Mouse (Mus musculus) liver, embryonic 12.5 days (tissue): ENCODE measurements around the gene Fam160a1. TPM values are rescaled to one million over a fixed set of nuclear protein-coding genes. Genes with fewer than 3 reads are reported as not detected.

Source experiments
- ATAC-seq: fragments of 200-750 bp; cut with Nextera tagmentation; 2 replicates; pipeline ENCODE4 v1.8.0; 2017; ENCODE audit warnings: moderate number of reproducible peaks, mild to moderate bottlenecking, moderate library complexity
- H3K27ac ChIP-seq: fragments of 300-500 bp; sonication (generic); 2 replicates; pipeline ENCODE4 v1.5.1; 2016; ENCODE audit warnings: mild to moderate bottlenecking
- H3K27me3 ChIP-seq: fragments of 300-500 bp; sonication (generic); replicated peaks from 2 replicates; pipeline ENCODE4 v1.6.1; 2016; ENCODE audit warnings: mild to moderate bottlenecking, moderate library complexity
- H3K36me3 ChIP-seq: fragments of 300-500 bp; sonication (generic); 2 replicates; pipeline ENCODE4 v1.6.1; 2016; ENCODE audit warnings: mild to moderate bottlenecking, moderate library complexity
- H3K4me1 ChIP-seq: fragments of 300-500 bp; sonication (generic); 2 replicates; pipeline ENCODE4 v1.6.1; 2016
- H3K4me2 ChIP-seq: fragments of 300-500 bp; sonication (generic); 2 replicates; pipeline ENCODE4 v1.6.1; 2016; ENCODE audit warnings: mild to moderate bottlenecking, moderate library complexity
- H3K4me3 ChIP-seq: fragments of 300-500 bp; sonication (generic); 2 replicates; pipeline ENCODE4 v1.5.1; 2016; ENCODE audit warnings: mild to moderate bottlenecking, moderate library complexity
- H3K9ac ChIP-seq: fragments of 300-500 bp; sonication (generic); 2 replicates; pipeline ENCODE4 v1.6.1; 2016; ENCODE audit warnings: mild to moderate bottlenecking, moderate library complexity
- H3K9me3 ChIP-seq: fragments of 300-500 bp; sonication (generic); replicated peaks from 2 replicates; pipeline ENCODE4 v1.6.1; 2016; ENCODE audit warnings: mild to moderate bottlenecking, moderate library complexity
- WGBS: fragments of 180-500 bp; shearing (Covaris S2); methylation state at CpG from one replicate; pipeline ENCODE4 v1.1.7; 2016; ENCODE audit not compliant: insufficient replicate concordance; 5-methylcytosine and 5-hydroxymethylcytosine counted together
- polyA plus RNA-seq: library from polyadenylated mRNA; unstranded; fragments of >200 nt; fragmentation: Nextera tagmentation; extraction: Ambion mirVana; gene quantifications from 2 replicates; pipeline ENCODE4 v1.2.1, GENCODE M21; 2016

Gene Fam160a1
- polyA plus RNA-seq, 1 experiment from 2014 or later = 0.44 TPM

DNA sequence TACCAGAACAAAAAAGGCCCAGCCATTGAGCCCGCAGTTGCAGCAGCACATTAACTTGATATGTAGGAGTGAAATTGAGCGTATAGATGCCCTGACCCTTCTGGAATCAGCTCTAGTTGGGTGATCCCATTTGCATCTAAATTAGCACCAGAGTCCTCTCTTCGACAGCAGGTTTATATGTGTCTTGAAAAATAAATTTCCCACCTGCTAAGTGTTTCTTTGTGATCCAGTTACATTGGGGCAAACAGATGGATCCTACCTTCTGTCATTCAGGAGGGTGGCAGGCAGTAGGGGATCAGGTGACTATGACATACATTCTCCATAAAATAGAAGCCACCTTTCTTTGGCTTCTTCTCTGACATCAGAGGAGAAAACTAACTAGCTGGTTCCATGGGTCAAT lies 122.0 kb downstream of the Fam160a1 start:
- Histone ChIP-seq H3K27ac (no peak overlapping the region), H3K4me3 (no peak overlapping the region), H3K4me2 (no peak overlapping the region), H3K4me1 (no peaks in the 10 kb centered on the region), H3K36me3 (no peaks in the 10 kb centered on the region), H3K27me3 (peaks cover 3% of the 10 kb centered on the region; the same call in 1 of the 2 replicates), H3K9me3 (no peaks in the 10 kb centered on the region), H3K9ac (no peak overlapping the region)
- ATAC-seq = no peak
- WGBS = 71% methylated on average over 3 of the region's 3 CpGs

DNA sequence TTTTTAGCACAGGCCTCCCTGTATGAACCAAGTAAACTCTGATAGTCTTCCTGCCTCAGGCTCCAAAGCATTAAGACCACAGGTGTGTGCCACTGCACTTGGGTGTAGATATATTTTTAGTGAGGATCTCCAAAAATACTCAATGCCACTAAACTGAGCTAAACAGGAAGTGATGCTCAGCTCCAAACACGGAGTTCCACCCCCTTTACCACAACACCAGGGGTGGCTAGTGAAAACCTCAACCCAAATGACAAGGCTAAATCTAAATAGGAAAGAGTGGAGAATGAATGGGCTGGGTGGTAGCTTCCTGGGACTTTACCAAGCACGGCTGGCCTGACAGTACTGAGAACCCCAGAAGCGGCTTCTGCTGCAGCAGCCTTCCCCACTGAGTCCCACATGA lies 124.1 kb downstream of the Fam160a1 start:
- Histone ChIP-seq H3K27me3 (peaks cover 6% of the 10 kb centered on the region; the same call in 1 of the 2 replicates), H3K4me3 (no peak overlapping the region), H3K27ac (no peak overlapping the region), H3K4me2 (no peak overlapping the region), H3K36me3 (no peaks in the 10 kb centered on the region), H3K4me1 (no peaks in the 10 kb centered on the region), H3K9ac (no peak overlapping the region), H3K9me3 (no peaks in the 10 kb centered on the region)
- ATAC-seq = no peak
- 15% methylated on average over 3 of the region's 3 CpGs for WGBS

DNA sequence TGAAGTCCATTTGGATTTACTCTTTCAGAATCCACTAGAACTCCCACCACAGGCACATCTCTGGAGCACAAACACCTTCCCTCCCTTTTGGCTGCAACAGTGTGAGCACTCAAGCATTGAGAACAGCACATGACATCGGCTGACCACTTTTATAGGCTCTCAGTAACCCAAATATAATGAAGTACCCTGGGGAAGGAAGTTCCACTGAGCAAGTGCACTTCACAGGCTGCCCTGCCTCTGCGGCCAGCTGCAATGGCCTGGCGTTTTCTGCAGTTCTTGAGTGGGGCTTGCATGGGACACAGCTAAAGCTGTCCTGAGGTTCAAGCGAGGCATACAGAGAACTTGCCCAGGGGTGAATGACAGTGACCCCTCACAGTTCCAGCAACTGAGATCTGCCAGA lies 126.0 kb downstream of the Fam160a1 start:
- 60% methylated on average over 4 of the region's 4 CpGs for WGBS
- H3K9ac ChIP-seq = no peak overlapping the region
- H3K36me3 ChIP-seq = no peaks in the 10 kb centered on the region
- H3K9me3 ChIP-seq = no peaks in the 10 kb centered on the region
- H3K4me1 ChIP-seq = no peaks in the 10 kb centered on the region
- H3K4me3 ChIP-seq = no peak overlapping the region
- peaks cover 6% of the 10 kb centered on the region; the same call in 1 of the 2 replicates for H3K27me3 ChIP-seq
- H3K4me2 ChIP-seq = no peak overlapping the region
- no peak overlapping the region for H3K27ac ChIP-seq
- ATAC-seq = no peak

DNA sequence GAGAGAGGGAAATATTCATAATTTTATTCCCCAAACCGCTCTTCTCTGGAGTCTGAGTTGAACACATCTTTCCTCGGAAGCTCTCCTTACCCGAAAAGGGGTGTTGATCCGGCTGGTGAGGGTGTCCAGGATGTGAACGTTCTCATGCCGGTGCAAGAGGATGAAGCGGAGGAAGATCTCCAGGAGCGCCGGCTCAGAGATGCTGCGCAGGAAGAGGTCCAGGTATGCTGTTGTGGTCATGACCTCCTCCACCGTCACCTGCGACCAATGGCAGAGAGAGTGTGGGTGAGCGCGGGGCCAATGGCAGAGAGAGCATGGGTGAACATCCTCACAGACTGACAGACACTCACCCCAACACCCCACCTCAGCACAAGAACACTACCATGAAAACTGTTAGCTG lies 128.8 kb downstream of the Fam160a1 start:
- no peak for ATAC-seq
- H3K36me3 ChIP-seq = no peaks in the 10 kb centered on the region
- no peak overlapping the region for H3K9ac ChIP-seq
- no peak overlapping the region for H3K4me2 ChIP-seq
- H3K9me3 ChIP-seq = no peaks in the 10 kb centered on the region
- H3K4me3 ChIP-seq = no peak overlapping the region
- 76% methylated on average over 14 of the region's 14 CpGs for WGBS
- H3K27ac ChIP-seq = no peak overlapping the region
- H3K27me3 ChIP-seq = peaks cover 6% of the 10 kb centered on the region; the same call in 1 of the 2 replicates
- H3K4me1 ChIP-seq = no peaks in the 10 kb centered on the region

DNA sequence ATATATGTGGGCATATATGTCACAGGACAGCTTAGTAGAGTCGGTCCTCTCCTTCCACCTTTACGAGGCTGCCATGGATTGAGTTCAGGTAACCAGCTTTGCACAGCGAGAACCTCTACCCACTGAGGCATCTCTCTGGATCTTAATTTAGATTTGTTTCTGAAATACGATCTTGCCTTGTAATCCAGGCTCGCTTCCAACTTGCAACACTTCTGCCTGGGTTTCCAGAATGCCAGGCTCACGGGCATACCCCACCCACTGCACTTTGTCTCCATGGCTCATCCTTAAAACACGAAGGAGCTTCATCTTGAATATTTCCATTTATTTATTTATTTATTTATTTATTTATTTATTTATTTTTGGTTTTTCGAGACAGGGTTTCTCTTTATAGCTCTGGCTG lies 131.8 kb downstream of the Fam160a1 start:
- Histone ChIP-seq H3K27ac (no peak overlapping the region), H3K9ac (no peak overlapping the region), H3K9me3 (no peaks in the 10 kb centered on the region), H3K36me3 (no peaks in the 10 kb centered on the region), H3K4me3 (no peak overlapping the region), H3K4me1 (peaks cover 5% of the 10 kb centered on the region; the same call in 1 of the 2 replicates), H3K4me2 (no peak overlapping the region), H3K27me3 (peaks cover 6% of the 10 kb centered on the region; the same call in 1 of the 2 replicates)
- ATAC-seq = no peak
- WGBS = 72% methylated on average over 8 of the region's 8 CpGs

DNA sequence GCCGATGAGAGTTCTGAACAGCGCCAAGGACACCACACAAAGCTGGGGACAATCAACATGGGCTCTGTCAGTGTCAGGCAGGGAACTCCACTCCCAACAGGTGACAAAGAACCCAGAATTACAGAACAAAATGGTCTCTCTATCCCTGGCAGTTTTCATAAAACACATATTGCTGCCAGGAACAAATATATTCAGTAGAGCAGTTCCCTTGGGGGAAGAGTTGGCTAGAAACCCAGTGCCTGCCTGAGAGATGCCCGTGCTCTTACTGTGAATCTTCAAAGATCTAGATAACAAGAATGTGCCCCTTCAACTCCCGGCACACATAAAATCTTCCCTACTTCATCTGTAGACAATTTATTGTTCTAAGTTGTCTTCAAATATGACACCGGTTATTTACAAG lies 133.5 kb downstream of the Fam160a1 start:
- no peaks in the 10 kb centered on the region for H3K9me3 ChIP-seq
- H3K9ac ChIP-seq = no peak overlapping the region
- 75% methylated on average over 5 of the region's 5 CpGs for WGBS
- no peak overlapping the region for H3K4me2 ChIP-seq
- no peak overlapping the region for H3K27ac ChIP-seq
- peaks cover 4% of the 10 kb centered on the region; the same call in 1 of the 2 replicates for H3K27me3 ChIP-seq
- no peaks in the 10 kb centered on the region for H3K36me3 ChIP-seq
- no peak for ATAC-seq
- peaks cover 15% of the 10 kb centered on the region for H3K4me1 ChIP-seq
- H3K4me3 ChIP-seq = no peak overlapping the region

DNA sequence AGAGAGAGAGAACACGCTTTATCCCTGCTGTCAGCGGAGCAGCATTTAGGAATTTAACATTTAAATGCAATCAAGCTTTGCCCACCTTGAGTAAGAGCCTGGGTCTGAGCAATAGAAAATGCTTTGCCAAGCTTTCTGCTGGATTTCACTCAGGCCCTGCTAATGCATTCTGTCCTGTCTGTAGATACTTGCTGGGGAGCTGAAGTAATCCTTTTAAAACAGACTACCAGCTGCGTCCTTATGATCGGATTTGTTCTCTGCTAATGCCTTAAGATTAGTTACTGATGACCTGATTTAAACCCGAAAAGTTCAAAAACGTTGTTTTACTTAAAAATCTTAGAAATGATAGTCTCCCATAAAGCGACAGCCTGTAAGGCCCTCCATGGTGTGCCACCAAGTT lies 136.0 kb downstream of the Fam160a1 start:
- Histone ChIP-seq H3K36me3 (no peaks in the 10 kb centered on the region), H3K4me3 (no peak overlapping the region), H3K9ac (no peak overlapping the region), H3K27ac (no peak overlapping the region), H3K9me3 (no peaks in the 10 kb centered on the region), H3K27me3 (peaks cover 16% of the 10 kb centered on the region; the same call in 1 of the 2 replicates), H3K4me2 (no peak overlapping the region), H3K4me1 (peaks cover 15% of the 10 kb centered on the region)
- 74% methylated on average over 7 of the region's 7 CpGs for WGBS
- ATAC-seq = no peak

DNA sequence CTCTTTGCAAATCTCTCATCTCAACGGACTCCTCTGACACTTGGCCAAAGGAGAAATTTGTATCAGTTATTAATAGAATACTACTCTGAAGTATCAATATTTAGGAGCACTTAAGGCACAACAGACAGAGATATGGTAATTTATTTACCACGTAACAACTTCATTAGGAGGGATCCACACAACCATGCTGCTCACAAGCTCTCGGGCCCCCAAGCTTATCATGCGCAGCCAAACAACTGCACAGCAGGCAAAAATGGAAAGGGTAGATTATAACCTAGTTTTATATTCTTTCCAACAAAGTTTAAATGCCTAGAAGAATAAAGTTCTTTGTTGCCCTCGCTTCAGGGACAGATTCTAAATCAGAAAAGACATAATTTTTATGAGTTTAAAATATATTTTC lies 137.1 kb downstream of the Fam160a1 start:
- 50% methylated on average over 5 of the region's 5 CpGs for WGBS
- no peak overlapping the region for H3K4me3 ChIP-seq
- peaks cover 17% of the 10 kb centered on the region; the same call in 1 of the 2 replicates for H3K27me3 ChIP-seq
- H3K9ac ChIP-seq = no peak overlapping the region
- H3K4me1 ChIP-seq = peaks cover 15% of the 10 kb centered on the region
- peak overlapping the region; percentile 44 for H3K4me2 ChIP-seq
- H3K27ac ChIP-seq = no peak overlapping the region
- H3K9me3 ChIP-seq = no peaks in the 10 kb centered on the region
- no peaks in the 10 kb centered on the region for H3K36me3 ChIP-seq
- ATAC-seq = peak; percentile 70

DNA sequence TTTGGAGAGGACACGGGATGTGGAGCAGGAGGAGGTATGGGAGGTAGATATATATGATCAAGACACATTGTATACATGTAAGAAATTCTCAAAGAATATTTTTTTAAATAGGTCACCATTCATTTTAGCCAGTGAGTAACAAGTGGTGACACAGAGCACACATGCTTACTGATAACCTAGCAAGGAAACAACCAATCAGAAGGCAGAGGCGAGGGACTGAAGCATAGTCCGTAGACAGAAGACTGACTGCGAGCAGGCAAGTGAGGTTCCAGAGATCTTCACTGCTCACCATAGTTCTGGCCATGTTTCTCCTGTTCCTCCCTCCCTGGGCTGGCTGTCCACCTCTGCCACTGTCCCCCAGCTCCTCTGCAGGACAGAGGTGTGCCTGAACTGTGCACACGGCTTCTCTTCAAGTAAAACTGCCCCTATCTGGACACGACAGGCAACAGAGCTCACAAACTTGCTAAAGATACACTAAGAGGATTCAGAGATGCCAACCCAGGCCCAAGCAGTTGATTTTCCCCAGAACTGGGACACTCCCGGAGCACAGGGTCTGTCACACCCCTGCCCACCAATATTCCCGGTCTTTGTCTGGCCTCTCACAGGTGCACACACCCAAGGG lies 137.7 kb downstream of the Fam160a1 start:
- WGBS = 56% methylated on average over 8 of the region's 8 CpGs
- H3K9ac ChIP-seq = peak overlapping the region; percentile 19; the same call in 1 of the 2 replicates
- H3K27ac ChIP-seq = no peak overlapping the region
- peak overlapping the region; percentile 44 for H3K4me2 ChIP-seq
- ATAC-seq = peak; percentile 78
- H3K9me3 ChIP-seq = no peaks in the 10 kb centered on the region
- H3K36me3 ChIP-seq = no peaks in the 10 kb centered on the region
- peaks cover 15% of the 10 kb centered on the region for H3K4me1 ChIP-seq
- H3K27me3 ChIP-seq = peaks cover 17% of the 10 kb centered on the region; the same call in 1 of the 2 replicates
- no peak overlapping the region for H3K4me3 ChIP-seq

DNA sequence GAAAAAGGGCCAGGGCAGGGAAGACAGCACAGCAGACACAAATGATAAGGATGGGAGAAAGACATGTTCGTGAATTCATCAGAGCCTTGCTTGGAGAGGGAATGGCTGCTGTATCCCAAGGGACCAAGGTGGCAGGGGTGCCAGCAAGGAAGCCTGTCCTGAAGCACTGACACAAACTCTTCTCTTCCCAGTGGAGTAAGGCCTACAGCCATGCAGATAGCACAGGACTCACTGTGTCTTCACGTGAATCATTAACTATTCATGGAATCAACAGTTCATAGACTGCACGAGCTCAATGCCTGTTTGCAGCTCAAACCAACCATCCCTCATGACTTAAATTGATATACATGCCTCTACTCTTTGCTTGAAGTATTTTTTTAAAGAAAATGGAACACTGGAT lies 139.1 kb downstream of the Fam160a1 start:
- Histone ChIP-seq H3K4me2 (no peak overlapping the region), H3K4me3 (no peak overlapping the region), H3K27me3 (peaks cover 17% of the 10 kb centered on the region; the same call in 1 of the 2 replicates), H3K27ac (no peak overlapping the region), H3K36me3 (no peaks in the 10 kb centered on the region), H3K4me1 (peaks cover 15% of the 10 kb centered on the region), H3K9ac (no peak overlapping the region), H3K9me3 (no peaks in the 10 kb centered on the region)
- ATAC-seq = no peak
- WGBS = 65% methylated on average over 3 of the region's 3 CpGs

DNA sequence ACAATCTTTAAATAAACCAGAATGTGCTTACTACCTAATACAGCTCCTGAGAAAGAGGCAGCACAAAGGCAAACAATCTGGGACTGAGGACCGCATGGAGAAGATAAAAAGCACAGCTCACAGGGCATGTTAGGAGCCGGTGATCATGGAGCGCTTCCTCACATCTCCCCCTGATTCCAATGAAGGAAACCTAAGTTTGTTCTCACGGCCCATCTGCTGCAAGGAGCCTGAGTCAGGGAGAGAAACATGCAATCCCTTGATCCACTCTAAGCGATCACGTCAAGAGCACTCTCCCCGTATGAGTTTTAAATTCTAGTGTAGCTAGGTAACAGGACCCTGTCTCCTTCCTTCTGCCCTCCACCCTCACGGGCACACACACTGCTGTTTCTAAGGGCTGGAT lies 140.0 kb downstream of the Fam160a1 start:
- 67% methylated on average over 8 of the region's 8 CpGs for whole genome bisulfite sequencing
- H3K36me3 ChIP-seq = no peaks in the 10 kb centered on the region
- H3K27me3 ChIP-seq = peaks cover 17% of the 10 kb centered on the region; the same call in 1 of the 2 replicates
- no peaks in the 10 kb centered on the region for H3K9me3 ChIP-seq
- peaks cover 15% of the 10 kb centered on the region for H3K4me1 ChIP-seq
- no peak overlapping the region for H3K27ac ChIP-seq
- H3K4me2 ChIP-seq = no peak overlapping the region
- no peak for ATAC-seq
- H3K4me3 ChIP-seq = no peak overlapping the region
- no peak overlapping the region for H3K9ac ChIP-seq

DNA sequence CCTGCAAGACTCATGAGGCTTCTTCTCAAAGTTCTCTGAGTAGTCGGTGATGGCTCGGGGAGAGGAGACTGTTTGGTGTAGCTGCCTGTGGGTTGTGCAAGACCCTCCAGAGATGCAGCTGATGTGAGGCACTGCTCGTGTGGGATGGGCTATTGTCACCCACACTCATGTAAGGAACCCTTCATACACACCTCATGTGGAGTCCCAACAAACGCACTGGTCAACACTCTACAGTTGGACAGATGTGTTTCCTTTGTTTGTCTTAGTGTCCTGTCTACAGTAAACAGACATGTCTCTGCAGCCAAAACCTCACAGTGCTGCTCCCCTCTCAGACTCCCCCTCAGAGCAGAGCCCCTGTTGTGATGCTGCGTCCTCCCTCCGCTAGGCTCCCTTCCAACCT lies 147.2 kb downstream of the Fam160a1 start:
- Histone ChIP-seq H3K27ac (no peak overlapping the region), H3K4me1 (no peaks in the 10 kb centered on the region), H3K4me3 (no peak overlapping the region), H3K36me3 (no peaks in the 10 kb centered on the region), H3K9ac (no peak overlapping the region), H3K27me3 (no peaks in the 10 kb centered on the region; the same call in 1 of the 2 replicates), H3K9me3 (no peaks in the 10 kb centered on the region), H3K4me2 (no peak overlapping the region)
- no peak for ATAC-seq
- whole genome bisulfite sequencing = 75% methylated on average over 6 of the region's 6 CpGs

DNA sequence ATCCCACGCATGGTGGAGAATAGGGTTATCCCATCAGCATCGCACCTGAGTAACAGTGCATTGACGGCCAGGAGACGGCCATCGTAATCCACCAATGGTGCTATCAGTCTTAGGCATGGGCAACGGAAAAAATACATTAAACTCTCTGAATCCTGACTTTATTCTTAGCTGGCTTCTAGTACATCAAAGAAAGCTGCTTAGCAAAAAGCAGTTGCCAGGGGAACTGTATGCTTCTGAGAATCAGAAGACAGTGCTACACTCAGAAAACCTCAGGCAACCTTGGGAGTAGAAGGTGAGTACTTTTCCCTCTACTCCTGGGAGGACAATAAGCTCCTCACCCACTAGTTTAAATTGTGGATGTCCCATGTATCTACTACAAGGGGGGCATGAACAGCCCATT lies 149.4 kb downstream of the Fam160a1 start:
- no peak overlapping the region for H3K4me2 ChIP-seq
- 85% methylated on average over 6 of the region's 6 CpGs for WGBS
- no peaks in the 10 kb centered on the region for H3K36me3 ChIP-seq
- no peaks in the 10 kb centered on the region for H3K4me1 ChIP-seq
- H3K9ac ChIP-seq = no peak overlapping the region
- no peak for ATAC-seq
- H3K27ac ChIP-seq = no peak overlapping the region
- H3K27me3 ChIP-seq = peaks cover 7% of the 10 kb centered on the region; the same call in 1 of the 2 replicates
- no peak overlapping the region for H3K4me3 ChIP-seq
- H3K9me3 ChIP-seq = no peaks in the 10 kb centered on the region
